Mouse (Mus musculus) heart, embryonic 16.5 days (tissue): ENCODE measurements at regions not wholly inside any gene's neighbourhood (a gene's known extent, or its start where the extent isn't known, plus 50 kb on each side); places are given as distances from the start of the nearest gene placed in this dataset.

ENCODE experiments used
- ATAC-seq: fragments of 200-750 bp; cut with Nextera tagmentation; replicated peaks from 2 replicates; pipeline ENCODE4 v1.8.0; 2017; ENCODE audit warnings: moderate number of reproducible peaks; ENCODE audit not compliant: insufficient read depth, low FRiP score; ENCODE audit errors: extremely low read depth
- H3K27ac ChIP-seq: fragments of 300-500 bp; sonication (generic); 2 replicates; pipeline ENCODE4 v1.5.1; 2014; ENCODE audit warnings: mild to moderate bottlenecking, low read length, control low read depth, moderate library complexity
- H3K27me3 ChIP-seq: fragments of 300-500 bp; sonication (generic); 2 replicates; pipeline ENCODE4 v1.6.1; 2014; ENCODE audit warnings: low read length, mixed read lengths; ENCODE audit not compliant: control insufficient read depth, insufficient read depth
- H3K36me3 ChIP-seq: fragments of 300-500 bp; sonication (generic); 2 replicates; pipeline ENCODE4 v1.6.1; 2014; ENCODE audit not compliant: control insufficient read depth, insufficient read depth
- H3K4me1 ChIP-seq: fragments of 300-500 bp; sonication (generic); 2 replicates; pipeline ENCODE4 v1.6.1; 2014; ENCODE audit warnings: low read length, mixed read lengths; ENCODE audit not compliant: control insufficient read depth, insufficient read depth
- H3K4me2 ChIP-seq: fragments of 300-500 bp; sonication (generic); 2 replicates; pipeline ENCODE4 v1.6.1; 2014; ENCODE audit warnings: low read depth, mild to moderate bottlenecking, control low read depth, low read length
- H3K4me3 ChIP-seq: fragments of 300-500 bp; sonication (generic); 2 replicates; pipeline ENCODE4 v1.5.1; 2014; ENCODE audit warnings: mild to moderate bottlenecking, control low read depth, low read length
- H3K9ac ChIP-seq: fragments of 300-500 bp; sonication (generic); 2 replicates; pipeline ENCODE4 v1.6.1; 2014; ENCODE audit warnings: low read length, control low read depth
- H3K9me3 ChIP-seq: fragments of 300-500 bp; sonication (generic); replicated peaks from 2 replicates; pipeline ENCODE4 v1.6.1; 2016; ENCODE audit warnings: low read length; ENCODE audit not compliant: control insufficient read depth
- WGBS: fragments of 180-500 bp; shearing (Covaris S2); extraction: QIAGEN DNeasy Blood & Tissue Kit; methylation state at CpG from one replicate; pipeline ENCODE4 v1.1.7; 2014; 5-methylcytosine and 5-hydroxymethylcytosine counted together

- H3K27ac ChIP-seq, result peak overlapping the region; percentile 61
- peak; percentile 65 for ATAC-seq
These were observed 137.8 kb upstream of the Fmo9 start for GRCm38 (mm10) chr1:166819420-166819819.

GRCm38 (mm10) chr1:166820050-166820449, 138.4 kb upstream of the Fmo9 start:
- Histone ChIP-seq H3K36me3 (no peaks in the 10 kb centered on the region), H3K4me1 (no peaks in the 10 kb centered on the region), H3K4me2 (no peak overlapping the region), H3K27ac (peak overlapping the region; percentile 2), H3K4me3 (no peak overlapping the region), H3K9me3 (0 out of 2 replicates have a peak, but pooled peaks cover 2% of the 10 kb centered on the region), H3K9ac (no peak overlapping the region), H3K27me3 (no peaks in the 10 kb centered on the region)
- no peak for ATAC-seq
- WGBS, result 83% methylated on average over 5 of the region's 5 CpGs

More at GRCm38 (mm10) chr1:166819420-166819819, 137.8 kb upstream of the Fmo9 start:
- Histone ChIP-seq H3K4me3 (no peak overlapping the region), H3K4me1 (no peaks in the 10 kb centered on the region), H3K27me3 (no peaks in the 10 kb centered on the region), H3K36me3 (no peaks in the 10 kb centered on the region), H3K9me3 (0 out of 2 replicates have a peak, but pooled peaks cover 2% of the 10 kb centered on the region), H3K9ac (no peak overlapping the region), H3K4me2 (no peak overlapping the region)
- 48% methylated on average over 7 of the region's 7 CpGs for WGBS

GRCm38 (mm10) chr1:166821146-166821545, 139.5 kb upstream of the Fmo9 start:
- H3K9ac ChIP-seq, result no peak overlapping the region
- WGBS, result 28% methylated on average over 3 of the region's 3 CpGs
- H3K4me1 ChIP-seq, result no peaks in the 10 kb centered on the region
- H3K36me3 ChIP-seq, result no peaks in the 10 kb centered on the region
- no peak overlapping the region for H3K4me3 ChIP-seq
- H3K27ac ChIP-seq, result no peak overlapping the region
- ATAC-seq, result no peak
- no peaks in the 10 kb centered on the region for H3K27me3 ChIP-seq
- 0 out of 2 replicates have a peak, but pooled peaks cover 2% of the 10 kb centered on the region for H3K9me3 ChIP-seq
- H3K4me2 ChIP-seq, result no peak overlapping the region

- 65% methylated on average over 1 of the region's 1 CpGs for WGBS
- no peaks in the 10 kb centered on the region for H3K36me3 ChIP-seq
- H3K4me3 ChIP-seq, result no peak overlapping the region
- no peaks in the 10 kb centered on the region for H3K4me1 ChIP-seq
- no peaks in the 10 kb centered on the region for H3K9me3 ChIP-seq
- no peak for ATAC-seq
- no peaks in the 10 kb centered on the region for H3K27me3 ChIP-seq
- no peak overlapping the region for H3K27ac ChIP-seq
- no peak overlapping the region for H3K4me2 ChIP-seq
- no peak overlapping the region for H3K9ac ChIP-seq
These were observed 155.7 kb upstream of the Fmo9 start for GRCm38 (mm10) chr1:166837299-166837698.

GRCm38 (mm10) chr1:166839833-166840232, 158.2 kb upstream of the Fmo9 start:
- H3K4me1 ChIP-seq, result peaks cover 6% of the 10 kb centered on the region; the same call in 1 of the 2 replicates
- H3K27me3 ChIP-seq, result no peaks in the 10 kb centered on the region
- no peak overlapping the region for H3K4me3 ChIP-seq
- no peak for ATAC-seq
- H3K9me3 ChIP-seq, result no peaks in the 10 kb centered on the region
- H3K4me2 ChIP-seq, result no peak overlapping the region
- WGBS, result 26% methylated on average over 7 of the region's 7 CpGs
- H3K27ac ChIP-seq, result no peak overlapping the region
- no peak overlapping the region for H3K9ac ChIP-seq
- H3K36me3 ChIP-seq, result no peaks in the 10 kb centered on the region

GRCm38 (mm10) chr1:166843397-166843877, 157.8 kb upstream of the Fam78b start:
- no peak for ATAC-seq

GRCm38 (mm10) chr1:166846566-166846965, 154.7 kb upstream of the Fam78b start:
- H3K27ac ChIP-seq, result no peak overlapping the region
- no peak for ATAC-seq

More at GRCm38 (mm10) chr1:166843397-166843877, 157.8 kb upstream of the Fam78b start:
- 3% methylated on average over 11 of the region's 11 CpGs for WGBS
- Histone ChIP-seq H3K27me3 (no peaks in the 10 kb centered on the region), H3K4me1 (peaks cover 6% of the 10 kb centered on the region; the same call in 1 of the 2 replicates), H3K4me2 (peak overlapping the region; percentile 58), H3K9ac (0 out of 2 replicates have a peak overlapping the region, but pooled peaks have one; percentile 38), H3K9me3 (no peaks in the 10 kb centered on the region), H3K4me3 (peak overlapping the region; percentile 38), H3K27ac (no peak overlapping the region), H3K36me3 (no peaks in the 10 kb centered on the region)

GRCm38 (mm10) chr1:166847233-166847632, 154.0 kb upstream of the Fam78b start:
- peaks cover 6% of the 10 kb centered on the region; the same call in 1 of the 2 replicates for H3K4me1 ChIP-seq
- H3K27ac ChIP-seq, result no peak overlapping the region
- no peak overlapping the region for H3K9ac ChIP-seq
- H3K4me2 ChIP-seq, result no peak overlapping the region
- no peak overlapping the region for H3K4me3 ChIP-seq
- no peak for ATAC-seq
- no peaks in the 10 kb centered on the region for H3K27me3 ChIP-seq
- no peaks in the 10 kb centered on the region for H3K36me3 ChIP-seq
- H3K9me3 ChIP-seq, result no peaks in the 10 kb centered on the region
- WGBS, result 90% methylated on average over 6 of the region's 6 CpGs

More at GRCm38 (mm10) chr1:166846566-166846965, 154.7 kb upstream of the Fam78b start:
- Histone ChIP-seq H3K27me3 (no peaks in the 10 kb centered on the region), H3K9ac (no peak overlapping the region), H3K4me2 (no peak overlapping the region), H3K9me3 (no peaks in the 10 kb centered on the region), H3K4me3 (no peak overlapping the region), H3K36me3 (no peaks in the 10 kb centered on the region), H3K4me1 (peaks cover 6% of the 10 kb centered on the region; the same call in 1 of the 2 replicates)
- 77% methylated on average over 5 of the region's 5 CpGs for WGBS

GRCm38 (mm10) chr1:166848015-166848535, 153.1 kb upstream of the Fam78b start:
- WGBS, result 42% methylated on average over 4 of the region's 4 CpGs
- Histone ChIP-seq H3K4me1 (peaks cover 6% of the 10 kb centered on the region; the same call in 1 of the 2 replicates), H3K27ac (no peak overlapping the region), H3K36me3 (no peaks in the 10 kb centered on the region), H3K9ac (no peak overlapping the region), H3K4me2 (no peak overlapping the region), H3K27me3 (no peaks in the 10 kb centered on the region), H3K4me3 (no peak overlapping the region), H3K9me3 (no peaks in the 10 kb centered on the region)
- no peak for ATAC-seq
